Mouse (Mus musculus) heart, adult 2 months (tissue): ENCODE results near the gene Ago4. TPM values are rescaled to one million over a fixed set of nuclear protein-coding genes. Genes with fewer than 3 reads are reported as not detected.
A peak's percentile ranks its signal among the peaks of the same experiment; 100 is the strongest.

Experiments
- DNase-seq, 2 experiments: peaks; one replicate each; pipeline ENCODE4 v3.0.0; 2021
- H3K27ac ChIP-seq: fragments of 200-600 bp; 2 replicates; pipeline ENCODE4 v1.8.1; 2022
- H3K27me3 ChIP-seq: fragments of 200-500 bp; 2 replicates; pipeline ENCODE4 v1.6.1; 2012; ENCODE audit warnings: mild to moderate bottlenecking, low read length, inconsistent platforms, mixed read lengths; ENCODE audit not compliant: control insufficient read depth, insufficient read depth
- H3K36me3 ChIP-seq: fragments of 200-500 bp; 2 replicates; pipeline ENCODE4 v1.6.1; 2012; ENCODE audit warnings: low read length, inconsistent platforms; ENCODE audit not compliant: control insufficient read depth, insufficient read depth
- H3K4me1 ChIP-seq: fragments of 200-500 bp; 2 replicates; pipeline ENCODE4 v1.6.1; 2011; ENCODE audit warnings: low read length; ENCODE audit not compliant: control insufficient read depth, insufficient read depth
- H3K4me3 ChIP-seq: fragments of 200-600 bp; 2 replicates; pipeline ENCODE4 v1.8.1; 2022
- H3K79me2 ChIP-seq: fragments of 200-500 bp; replicated peaks from 2 replicates; pipeline ENCODE4 v1.6.1; 2012; ENCODE audit warnings: mild to moderate bottlenecking, inconsistent platforms, low read length, moderate library complexity, mixed read lengths; ENCODE audit not compliant: control insufficient read depth, insufficient read depth
- H3K9ac ChIP-seq: fragments of 200-500 bp; 2 replicates; pipeline ENCODE4 v1.6.1; 2012; ENCODE audit warnings: low read depth, mild to moderate bottlenecking, control low read depth, inconsistent platforms, low read length, mixed read lengths
- CTCF ChIP-seq: fragments of 200-600 bp; IDR thresholded peaks from 2 replicates; pipeline ENCODE4 v1.8.1; 2022; ENCODE audit warnings: antibody characterized with exemption, mild to moderate bottlenecking, moderate library complexity
- EP300 ChIP-seq: fragments of 200-500 bp; IDR thresholded peaks from 2 replicates; pipeline ENCODE4 v1.6.1; 2011; ENCODE audit warnings: low read depth, low read length, control low read depth; ENCODE audit not compliant: insufficient read depth
- POLR2A ChIP-seq: fragments of 200-500 bp; IDR thresholded peaks from 2 replicates; pipeline ENCODE4 v1.6.1; 2011; ENCODE audit warnings: mild to moderate bottlenecking, low read depth, low read length, control low read depth; ENCODE audit not compliant: insufficient read depth
- WGBS: fragments of 180-500 bp; shearing (Covaris S2); methylation state at CpG from one replicate; pipeline ENCODE4 v1.1.7; 2018; 5-methylcytosine and 5-hydroxymethylcytosine counted together
- intact Hi-C: fragments of 180-260 bp; cut with DNase I; formaldehyde crosslinking; loops from one replicate; pipeline ENCODE4 v1.15.1; 2025
- polyA plus RNA-seq: library from polyadenylated mRNA; depleted of rRNA; stranded (reverse); fragments of >200 nt; gene quantifications from 2 replicates; pipeline ENCODE4 v1.2.3, GENCODE M21; 2012
- total RNA-seq, 2 experiments: library from RNA; stranded (reverse); gene quantifications; 2 replicates each; pipeline ENCODE4 v1.2.3; 2021

Gene Ago4
- total and polyA plus RNA-seq, 3 experiments = 2.2 to 11.7 (median 9.6) TPM

- WGBS = 93% methylated on average over 2 of the region's 2 CpGs
- intact Hi-C loops = no loop called here
- H3K9ac ChIP-seq = no peak overlapping the region
- no peak overlapping the region for H3K27ac ChIP-seq
- no peaks in the 10 kb centered on the region for H3K4me1 ChIP-seq
- no peaks in the 10 kb centered on the region for H3K36me3 ChIP-seq
- TF ChIP-seq CTCF = no peak
- no peak for TF ChIP-seq POLR2A
- TF ChIP-seq EP300 = no peak
- no peak for DNase-seq
- no peak overlapping the region for H3K4me3 ChIP-seq
- no peaks in the 10 kb centered on the region for H3K79me2 ChIP-seq
- H3K27me3 ChIP-seq = no peaks in the 10 kb centered on the region
Observed at GRCm38 (mm10) chr4:126509072-126509471, 24.2 kb downstream of the Ago4 start.

GRCm38 (mm10) chr4:126508110-126508899, 25.0 kb downstream of the Ago4 start:
- Histone ChIP-seq H3K9ac (no peak overlapping the region), H3K4me1 (no peaks in the 10 kb centered on the region), H3K27me3 (no peaks in the 10 kb centered on the region), H3K4me3 (no peak overlapping the region), H3K79me2 (no peaks in the 10 kb centered on the region), H3K27ac (no peak overlapping the region), H3K36me3 (no peaks in the 10 kb centered on the region)
- 81% methylated on average over 14 of the region's 14 CpGs for WGBS
- intact Hi-C loops = no loop called here
- DNase-seq = no peak
- no peak for TF ChIP-seq EP300
- no peak for TF ChIP-seq POLR2A
- TF ChIP-seq CTCF = no peak

- intact Hi-C loops = no loop called here
- TF ChIP-seq POLR2A (no peak), EP300 (no peak), CTCF (no peak)
- H3K36me3 ChIP-seq = no peaks in the 10 kb centered on the region
- 76% methylated on average over 8 of the region's 8 CpGs for WGBS
- no peaks in the 10 kb centered on the region; the same call in 1 of the 2 replicates for H3K4me1 ChIP-seq
- H3K4me3 ChIP-seq = no peak overlapping the region
- no peaks in the 10 kb centered on the region for H3K27me3 ChIP-seq
- H3K79me2 ChIP-seq = no peaks in the 10 kb centered on the region
- DNase-seq = no peak
- H3K27ac ChIP-seq = no peak overlapping the region
- no peak overlapping the region for H3K9ac ChIP-seq
Observed at GRCm38 (mm10) chr4:126502977-126503309, 30.3 kb downstream of the Ago4 start.

- H3K27me3 ChIP-seq = no peaks in the 10 kb centered on the region
- TF ChIP-seq CTCF (no peak), POLR2A (no peak), EP300 (no peak)
- no peak overlapping the region for H3K4me3 ChIP-seq
- no peaks in the 10 kb centered on the region; the same call in 1 of the 2 replicates for H3K4me1 ChIP-seq
- H3K9ac ChIP-seq = no peak overlapping the region
- no peaks in the 10 kb centered on the region for H3K36me3 ChIP-seq
- peak; percentile 11 to 20 for DNase-seq
- intact Hi-C loops = no loop called here
- no peaks in the 10 kb centered on the region for H3K79me2 ChIP-seq
- 71% methylated on average over 6 of the region's 6 CpGs for WGBS
- no peak overlapping the region for H3K27ac ChIP-seq
Observed at GRCm38 (mm10) chr4:126502141-126502976, 30.9 kb downstream of the Ago4 start.

GRCm38 (mm10) chr4:126498601-126499000, 34.7 kb downstream of the Ago4 start:
- intact Hi-C loops = no loop called here
- TF ChIP-seq POLR2A = no peak
- TF ChIP-seq CTCF = no peak
- TF ChIP-seq EP300 = no peak

GRCm38 (mm10) chr4:126496963-126497362, 36.3 kb downstream of the Ago4 start:
- H3K4me3 ChIP-seq = no peak overlapping the region
- peaks cover 1% of the 10 kb centered on the region; the same call in 1 of the 2 replicates for H3K4me1 ChIP-seq
- no peak overlapping the region for H3K9ac ChIP-seq
- H3K36me3 ChIP-seq = no peaks in the 10 kb centered on the region; the same call in 1 of the 2 replicates
- DNase-seq = no peak
- no peaks in the 10 kb centered on the region for H3K79me2 ChIP-seq
- 82% methylated on average over 2 of the region's 2 CpGs for WGBS
- TF ChIP-seq CTCF (no peak), EP300 (no peak), POLR2A (no peak)
- no peaks in the 10 kb centered on the region for H3K27me3 ChIP-seq
- intact Hi-C loops = no loop called here
- H3K27ac ChIP-seq = no peak overlapping the region

More at GRCm38 (mm10) chr4:126498601-126499000, 34.7 kb downstream of the Ago4 start:
- Histone ChIP-seq H3K27me3 (no peaks in the 10 kb centered on the region), H3K79me2 (no peaks in the 10 kb centered on the region), H3K9ac (no peak overlapping the region), H3K4me3 (no peak overlapping the region), H3K4me1 (peaks cover 1% of the 10 kb centered on the region), H3K36me3 (no peaks in the 10 kb centered on the region; the same call in 1 of the 2 replicates), H3K27ac (no peak overlapping the region)
- 72% methylated on average over 1 of the region's 1 CpGs for WGBS
- DNase-seq = no peak
